8 mouse cellular contexts compared by ENCODE assay signal in genomic region chr6:146576903-146577302, GRCm38 (mm10). TPM values are rescaled to one million over a fixed set of nuclear protein-coding genes. Genes with fewer than 3 reads are reported as not detected.
DNase-seq lines count a peak whose midpoint lies in the region; ATAC-seq and TF ChIP-seq lines count a peak whose summit lies in the region.

TSS of gene Fgfr1op2 (plus strand) at chr6:146577203.

- H3K4me3 ChIP-seq in bone marrow, adult 2 months (replicated peaks; ENCODE audit: control insufficient read depth, low read depth, low read length): peak within 1 kb of the TSS; percentile 88
- H3K4me3 ChIP-seq in midbrain, embryonic 12.5 days: peak within 1 kb of the TSS; percentile 92

- TF ChIP-seq POLR2A in bone marrow, adult 2 months (IDR thresholded peaks at IDR 0.05; ENCODE audit: borderline replicate concordance, control insufficient read depth, low read depth, low read length): no peak

- H3K4me2 ChIP-seq in midbrain, embryonic 12.5 days (replicated peaks): peak within 1 kb of the TSS; percentile 74

- peak within 1 kb of the TSS; percentile 83 for H3K9ac ChIP-seq in midbrain, embryonic 12.5 days (replicated peaks)

- peak within 1 kb of the TSS; percentile 98 for H3K27ac ChIP-seq in bone marrow, adult 2 months (ENCODE audit: control insufficient read depth, insufficient read depth, low read depth, low read length, poor library complexity)
- peak within 1 kb of the TSS; percentile 94 for H3K27ac ChIP-seq in midbrain, embryonic 12.5 days (replicated peaks)

- H3K4me1 ChIP-seq in bone marrow, adult 2 months (ENCODE audit: control insufficient read depth, insufficient read depth, low read length): no peaks in the 10 kb centered on the region; the same call in 1 of the 2 replicates
- H3K4me1 ChIP-seq in midbrain, embryonic 12.5 days: peaks cover 33% of the 10 kb centered on the region

- DNase-seq in left cerebral cortex, adult 18-20 months (ENCODE audit: low spot score in 2 of 2): no peak
- DNase-seq in left cerebral cortex, adult 9 months (ENCODE audit: low spot score in 2 of 2): no peak
- no peak for DNase-seq in gastrocnemius, postnatal 4 days (ENCODE audit: low spot score in 2 of 2)
- DNase-seq in large intestine, adult 2 months (ENCODE audit: low read depth, low spot score): no peak
- DNase-seq in c-Kit-positive CD71-positive TER-119-positive erythroid progenitor cells, embryonic 14.5 days (ENCODE audit: low spot score): no peak
- no peak for DNase-seq in thymus, postnatal 36 days

- TF ChIP-seq CTCF in bone marrow, adult 2 months (IDR thresholded peaks at IDR 0.05; ENCODE audit: control insufficient read depth, insufficient read depth, low read length): no peak

- H3K9me3 ChIP-seq in midbrain, embryonic 12.5 days: no peaks in the 10 kb centered on the region

- H3K36me3 ChIP-seq in midbrain, embryonic 12.5 days: 0 out of 2 replicates have a peak, but pooled peaks cover 4% of the 10 kb centered on the region

- no peak for ATAC-seq in midbrain, embryonic 12.5 days (ENCODE audit: low FRiP score, low read depth)

- no peaks in the 10 kb centered on the region for H3K27me3 ChIP-seq in midbrain, embryonic 12.5 days

- WGBS in bone marrow, adult 2 months: under 1% methylated on average over 13 of the region's 13 CpGs
- under 1% methylated on average over 13 of the region's 13 CpGs for WGBS in large intestine, adult 2 months
- under 1% methylated on average over 13 of the region's 13 CpGs for WGBS in midbrain, embryonic 12.5 days

RNA-seq across cellular contexts. Expression of gene Fgfr1op2, which starts in this region (rescaled TPM):
- total RNA-seq in left cerebral cortex, adult 18-20 months (2021): 100 to 1,000 TPM; 100 to 101 TPM
- polyA plus RNA-seq in bone marrow, adult 2 months (2011; ENCODE audit: insufficient read depth, insufficient read length, low replicate concordance, missing spikeins): 87.9 and 99.6 TPM in 2 replicates
- 10 to 100 TPM; 52.2 to 52.4 TPM for total RNA-seq in gastrocnemius, postnatal 4 days (2021)
- polyA plus RNA-seq in large intestine, adult 2 months (2012; rRNA removed): 28.8 and 48.2 TPM in 2 replicates
- 65.6 and 68.2 TPM in 2 replicates for polyA plus RNA-seq in midbrain, embryonic 12.5 days (2016; fragmentation: Nextera tagmentation; extraction: Ambion mirVana)
